Mouse (Mus musculus): ENCODE data around the gene Tcam1. TPM values are rescaled to one million over a fixed set of nuclear protein-coding genes. Genes with fewer than 3 reads are reported as not detected.
"Not testable (repeated sequence)": the region's sequence is repeated elsewhere in the genome, so short reads cannot be mapped to it uniquely, and the experiment has no call there.

The Tcam1 gene
- total RNA-seq (2015) (0.09 and 0.14 TPM in 2 replicates), total RNA-seq (2017) (0.04 and 0.08 TPM in 2 replicates)

GRCm38 (mm10) chr11:106276454-106276853 lies at the start of gene Tcam1:
Gene Tcam1 (plus strand): TSS chr11:106276672.
- peak; percentile 68 for ATAC-seq (ENCODE audit: poor library complexity, severe bottlenecking)

- ATAC-seq (ENCODE audit: poor library complexity, severe bottlenecking) = not testable (repeated sequence)
Observed at GRCm38 (mm10) chr11:106233978-106234377, 42.5 kb upstream of the Tcam1 start.

- no peak; the same call in 1 of the 2 replicates for ATAC-seq (ENCODE audit: poor library complexity, severe bottlenecking)
Observed at GRCm38 (mm10) chr11:106246834-106247233, 29.6 kb upstream of the Tcam1 start.

DNA sequence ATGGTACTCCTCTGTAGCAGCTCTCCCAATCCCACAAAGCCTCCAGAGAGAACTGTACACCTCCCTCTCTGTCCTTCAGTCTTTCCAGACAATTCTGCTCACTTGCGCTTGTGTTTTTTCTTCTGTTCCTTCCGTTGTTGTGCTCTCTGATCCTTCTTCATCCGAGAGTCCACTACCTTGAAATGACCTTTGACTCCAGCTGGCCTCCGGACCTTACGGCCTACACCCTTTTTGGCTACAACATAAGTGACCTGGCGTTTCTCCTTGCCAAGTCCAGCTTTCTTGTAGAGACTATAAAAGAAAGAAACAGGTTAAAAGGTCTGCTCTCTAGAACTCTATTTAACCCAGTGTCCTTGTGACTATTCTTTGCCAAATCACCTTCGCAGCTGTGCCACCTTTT lies 27.1 kb upstream of the Tcam1 start:
- ATAC-seq (ENCODE audit: poor library complexity, severe bottlenecking) = no peak

DNA sequence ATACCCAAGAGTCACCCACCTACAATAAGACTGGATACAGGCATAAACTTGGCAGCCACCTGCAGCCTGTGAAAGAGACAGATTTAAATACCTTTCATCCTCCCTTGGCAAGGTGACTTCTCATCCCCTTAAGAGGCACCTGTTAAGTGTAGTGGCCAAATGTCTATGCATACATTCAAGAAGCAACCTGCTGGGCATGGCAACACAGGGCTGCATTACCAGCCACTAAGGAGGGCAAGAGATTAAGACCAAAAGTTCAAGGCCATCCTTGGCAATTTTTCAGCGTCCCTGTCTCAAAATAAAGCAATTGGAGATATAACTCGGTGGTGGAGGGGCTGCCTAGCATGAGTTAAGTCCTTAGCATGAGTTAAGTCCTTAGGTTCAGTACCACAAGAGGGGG lies 21.7 kb upstream of the Tcam1 start:
- ATAC-seq (ENCODE audit: poor library complexity, severe bottlenecking) = no peak

GRCm38 (mm10) chr11:106255174-106255573 lies 21.3 kb upstream of the Tcam1 start:
- ATAC-seq (ENCODE audit: poor library complexity, severe bottlenecking) = peak; percentile 17; the same call in 1 of the 2 replicates

GRCm38 (mm10) chr11:106255685-106256451 lies 20.6 kb upstream of the Tcam1 start, which contains the start of the genes Ftsj3 and Psmc5:
Gene Ftsj3 (minus strand): TSS chr11:106256079.
Gene Psmc5 (plus strand): TSS chr11:106256154.
- ATAC-seq (ENCODE audit: poor library complexity, severe bottlenecking) = peak; percentile 94

GRCm38 (mm10) chr11:106256775-106257174 lies 19.7 kb upstream of the Tcam1 start:
- no peak for ATAC-seq (ENCODE audit: poor library complexity, severe bottlenecking)

DNA sequence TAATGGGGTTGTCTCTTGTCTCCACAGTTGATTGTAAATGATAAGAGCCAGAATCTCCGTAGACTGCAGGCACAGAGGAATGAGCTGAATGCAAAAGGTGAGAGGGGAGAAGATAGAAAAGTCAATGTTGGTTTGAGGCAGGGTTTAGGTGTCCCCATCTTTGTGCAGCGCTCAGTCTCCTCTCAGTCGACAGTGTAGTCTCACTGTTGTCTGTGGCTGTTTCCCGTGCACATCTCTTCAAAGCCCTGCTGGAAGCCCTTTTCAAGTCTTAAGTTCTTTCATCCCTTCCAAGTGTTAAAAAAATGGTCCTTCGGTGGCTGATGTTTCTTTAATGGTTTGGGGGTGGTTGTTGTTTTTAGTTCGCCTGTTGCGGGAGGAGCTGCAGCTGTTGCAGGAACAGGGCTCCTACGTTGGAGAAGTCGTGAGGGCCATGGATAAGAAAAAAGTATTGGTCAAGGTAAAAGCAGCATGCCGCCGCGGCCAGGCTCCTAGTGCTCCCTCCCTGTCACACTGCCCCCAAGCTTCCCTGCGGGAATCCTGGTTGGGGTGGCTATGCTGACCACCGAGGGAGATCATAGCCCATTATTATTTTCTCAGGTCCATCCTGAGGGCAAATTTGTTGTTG lies 15.5 kb upstream of the Tcam1 start:
- no peak for ATAC-seq (ENCODE audit: poor library complexity, severe bottlenecking)

- no peak for ATAC-seq (ENCODE audit: poor library complexity, severe bottlenecking)
Observed at GRCm38 (mm10) chr11:106263963-106264362, 12.5 kb upstream of the Tcam1 start.

DNA sequence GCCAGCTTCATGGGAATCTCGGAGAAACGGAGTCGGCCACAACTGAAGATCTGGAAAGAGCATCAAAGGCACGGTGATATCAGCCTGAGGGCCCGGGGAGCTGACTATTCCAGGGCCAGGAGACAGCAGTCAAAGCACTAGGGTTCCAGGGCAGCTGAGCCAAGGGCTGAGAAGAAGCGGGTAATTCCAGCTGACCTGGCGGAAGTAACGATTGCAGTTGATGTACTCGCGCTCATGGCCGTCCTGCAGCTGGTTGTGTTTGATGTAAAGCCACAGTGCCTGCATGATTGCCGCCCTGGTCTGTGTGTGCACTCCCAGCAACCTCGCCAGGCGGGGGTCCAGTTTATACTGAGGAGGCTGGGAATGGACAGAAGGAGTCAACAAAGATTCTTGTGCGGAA lies 11.5 kb upstream of the Tcam1 start:
- ATAC-seq (ENCODE audit: poor library complexity, severe bottlenecking) = no peak

GRCm38 (mm10) chr11:106265570-106265969 lies 10.9 kb upstream of the Tcam1 start:
- no peak for ATAC-seq (ENCODE audit: poor library complexity, severe bottlenecking)

DNA sequence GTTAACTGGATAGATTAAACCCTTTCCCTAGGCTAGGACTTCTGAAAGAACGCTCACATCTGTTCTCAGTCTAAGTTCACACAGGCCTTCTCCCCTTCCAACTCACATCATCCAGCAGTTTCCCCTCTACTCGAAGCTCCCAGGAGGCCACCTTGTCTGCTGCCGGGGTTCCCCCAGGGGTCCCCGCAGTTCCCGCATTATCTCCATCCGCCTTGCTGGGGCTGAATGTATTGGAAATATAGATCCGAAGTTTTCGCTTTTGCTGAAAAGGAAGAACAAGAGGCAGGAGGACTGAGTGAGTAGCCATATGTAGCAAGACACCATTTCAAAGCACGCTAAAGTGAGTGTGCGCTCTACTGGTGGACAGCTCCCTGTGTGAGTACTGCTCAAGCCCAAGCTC lies 10.0 kb upstream of the Tcam1 start:
- no peak for ATAC-seq (ENCODE audit: poor library complexity, severe bottlenecking)

GRCm38 (mm10) chr11:106267311-106267852 lies 9.1 kb upstream of the Tcam1 start:
- no peak for ATAC-seq (ENCODE audit: poor library complexity, severe bottlenecking)

DNA sequence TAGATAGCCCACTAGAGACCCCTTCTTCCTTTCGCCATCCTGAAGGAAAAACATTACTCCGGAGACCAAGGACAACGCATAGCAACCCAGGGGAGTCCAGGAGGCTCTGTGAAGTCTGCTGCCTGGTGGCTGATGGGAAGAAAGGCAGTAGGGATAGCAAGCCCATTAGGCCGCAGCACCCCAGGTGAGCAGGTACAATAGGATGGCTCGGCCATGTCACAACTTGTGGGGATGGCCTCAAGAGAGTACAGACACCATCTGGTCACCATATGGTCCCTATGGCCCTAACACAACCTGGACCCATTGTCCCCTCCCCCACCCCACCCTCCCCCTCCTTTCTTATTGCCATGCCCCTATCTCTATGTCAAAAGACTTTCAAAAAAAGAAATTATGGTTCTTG lies 8.6 kb upstream of the Tcam1 start:
- no peak for ATAC-seq (ENCODE audit: poor library complexity, severe bottlenecking)

GRCm38 (mm10) chr11:106268326-106269059 lies 8.0 kb upstream of the Tcam1 start:
- ATAC-seq (ENCODE audit: poor library complexity, severe bottlenecking) = no peak

DNA sequence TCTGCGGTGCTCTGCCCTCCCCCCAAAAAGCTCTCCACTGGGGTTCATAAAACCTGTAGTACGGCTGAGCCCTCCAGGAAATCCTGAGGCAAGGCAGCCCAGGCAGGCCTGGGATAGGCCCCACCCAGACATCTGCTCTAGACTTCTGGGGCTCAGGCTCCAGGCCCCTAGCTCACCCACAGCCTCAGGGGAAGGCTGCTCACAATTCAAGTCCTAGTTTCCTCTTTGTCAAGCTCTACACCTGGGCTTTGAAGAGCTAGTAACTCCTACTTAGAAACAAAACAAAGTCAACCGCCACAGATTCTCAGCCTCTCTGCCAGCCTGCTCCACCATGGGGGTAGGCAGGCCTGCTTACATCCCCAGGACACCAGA lies 7.4 kb upstream of the Tcam1 start:
- no peak for ATAC-seq (ENCODE audit: poor library complexity, severe bottlenecking)

GRCm38 (mm10) chr11:106271131-106271793 lies 5.2 kb upstream of the Tcam1 start:
- ATAC-seq (ENCODE audit: poor library complexity, severe bottlenecking) = no peak

- ATAC-seq (ENCODE audit: poor library complexity, severe bottlenecking) = peak; percentile 22
Observed at GRCm38 (mm10) chr11:106271794-106272643, 4.5 kb upstream of the Tcam1 start.

All from megakaryocyte, adult 5-6 weeks (primary cell).